Mouse (Mus musculus): Measurements from ENCODE around the gene Khdrbs1.
A peak's percentile ranks its signal among the peaks of the same experiment; 100 is the strongest.
"Not testable (repeated sequence)": the region's sequence is repeated elsewhere in the genome, so short reads cannot be mapped to it uniquely, and the experiment has no call there.

Khdrbs1 gene

GRCm38 (mm10) chr4:129742232-129743009 lies at the start of gene Khdrbs1:
Gene Khdrbs1 (minus strand): TSS chr4:129742303.
- DNase-seq (ENCODE audit: low read depth in 2 of 2, low spot score in 2 of 2): peak; percentile 95 to 96

- DNase-seq (ENCODE audit: low read depth in 2 of 2, low spot score in 2 of 2): no peak
Measured at GRCm38 (mm10) chr4:129791399-129791798, 49.3 kb upstream of the Khdrbs1 start.

GRCm38 (mm10) chr4:129790475-129790874 lies 48.4 kb upstream of the Khdrbs1 start:
- no peak for DNase-seq (ENCODE audit: low read depth in 2 of 2, low spot score in 2 of 2)

GRCm38 (mm10) chr4:129789635-129790034 lies 47.5 kb upstream of the Khdrbs1 start:
- no peak for DNase-seq (ENCODE audit: low read depth in 2 of 2, low spot score in 2 of 2)

GRCm38 (mm10) chr4:129788693-129789092 lies 46.6 kb upstream of the Khdrbs1 start:
- no peak for DNase-seq (ENCODE audit: low read depth in 2 of 2, low spot score in 2 of 2)

- DNase-seq (ENCODE audit: low read depth in 2 of 2, low spot score in 2 of 2): peak; percentile 68 to 77
Measured at GRCm38 (mm10) chr4:129785178-129785577, 43.1 kb upstream of the Khdrbs1 start.

- no peak for DNase-seq (ENCODE audit: low read depth in 2 of 2, low spot score in 2 of 2)
Measured at GRCm38 (mm10) chr4:129783506-129783905, 41.4 kb upstream of the Khdrbs1 start.

GRCm38 (mm10) chr4:129782857-129783331 lies 40.8 kb upstream of the Khdrbs1 start:
- DNase-seq (ENCODE audit: low read depth in 2 of 2, low spot score in 2 of 2): no peak

GRCm38 (mm10) chr4:129781881-129782675 lies 40.0 kb upstream of the Khdrbs1 start:
- DNase-seq (ENCODE audit: low read depth in 2 of 2, low spot score in 2 of 2): no peak

- no peak for DNase-seq (ENCODE audit: low read depth in 2 of 2, low spot score in 2 of 2)
Measured at GRCm38 (mm10) chr4:129771672-129772521, 29.8 kb upstream of the Khdrbs1 start.

- DNase-seq (ENCODE audit: low read depth in 2 of 2, low spot score in 2 of 2): no peak
Measured at GRCm38 (mm10) chr4:129771314-129771671, 29.2 kb upstream of the Khdrbs1 start.

GRCm38 (mm10) chr4:129770600-129770999 lies 28.5 kb upstream of the Khdrbs1 start:
- DNase-seq (ENCODE audit: low read depth in 2 of 2, low spot score in 2 of 2): no peak

GRCm38 (mm10) chr4:129768742-129769141 lies 26.6 kb upstream of the Khdrbs1 start:
- DNase-seq (ENCODE audit: low read depth in 2 of 2, low spot score in 2 of 2): not testable (repeated sequence)

- DNase-seq (ENCODE audit: low read depth in 2 of 2, low spot score in 2 of 2): no peak
Measured at GRCm38 (mm10) chr4:129767782-129768181, 25.7 kb upstream of the Khdrbs1 start.

- DNase-seq (ENCODE audit: low read depth in 2 of 2, low spot score in 2 of 2): no peak
Measured at GRCm38 (mm10) chr4:129765351-129765750, 23.2 kb upstream of the Khdrbs1 start.

- not testable (repeated sequence) for DNase-seq (ENCODE audit: low read depth in 2 of 2, low spot score in 2 of 2)
Measured at GRCm38 (mm10) chr4:129762496-129762895, 20.4 kb upstream of the Khdrbs1 start.

- DNase-seq (ENCODE audit: low read depth in 2 of 2, low spot score in 2 of 2): peak; percentile 52 to 66
Measured at GRCm38 (mm10) chr4:129761606-129762005, 19.5 kb upstream of the Khdrbs1 start.

- no peak for DNase-seq (ENCODE audit: low read depth in 2 of 2, low spot score in 2 of 2)
Measured at GRCm38 (mm10) chr4:129755455-129755854, 13.4 kb upstream of the Khdrbs1 start.

- peak; percentile 23 to 49 for DNase-seq (ENCODE audit: low read depth in 2 of 2, low spot score in 2 of 2)
Measured at GRCm38 (mm10) chr4:129754742-129755141, 12.6 kb upstream of the Khdrbs1 start.

- no peak for DNase-seq (ENCODE audit: low read depth in 2 of 2, low spot score in 2 of 2)
Measured at GRCm38 (mm10) chr4:129750430-129750829, 8.3 kb upstream of the Khdrbs1 start.

- DNase-seq (ENCODE audit: low read depth in 2 of 2, low spot score in 2 of 2): no peak
Measured at GRCm38 (mm10) chr4:129746591-129746990, 4.5 kb upstream of the Khdrbs1 start.

All from CD8-positive naive resting alpha-beta T cell, adult 2 months (primary cell).